Mouse (Mus musculus): ENCODE results near the gene Gm11639. TPM values are rescaled to one million over a fixed set of nuclear protein-coding genes. Genes with fewer than 3 reads are reported as not detected.

Gene Gm11639
- total and polyA plus RNA-seq, 3 experiments: not detected

DNA sequence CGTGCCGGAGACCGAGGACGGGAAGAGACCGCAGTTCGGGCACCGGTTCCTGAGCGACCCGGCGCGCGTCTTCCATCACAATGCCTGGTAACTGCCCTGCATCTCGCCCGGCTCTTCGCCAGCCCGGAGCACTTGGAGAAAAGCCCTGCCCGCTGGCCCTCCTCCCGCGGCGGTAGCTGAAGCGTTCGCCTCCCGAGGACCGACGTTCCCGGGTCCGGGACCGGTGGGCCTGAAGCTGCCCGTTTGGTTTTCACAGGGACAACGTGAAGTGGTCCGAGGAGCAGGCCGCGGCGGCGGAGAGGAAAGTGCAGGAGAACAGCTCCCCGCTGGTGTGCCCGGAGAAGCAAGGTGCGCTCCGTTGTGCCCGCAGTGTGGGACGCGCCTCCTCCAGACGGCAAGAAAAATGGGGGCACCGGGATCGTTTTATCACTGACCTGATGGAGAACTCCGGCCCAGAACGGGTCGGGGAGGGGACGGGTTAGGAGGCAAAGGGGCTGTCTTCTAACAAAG, 441.1 kb downstream of the Gm11639 start:
- H3K27me3 ChIP-seq (ENCODE audit: control insufficient read depth in 1 of 2, insufficient read depth in 2 of 2, low read length in 2 of 2): no peaks in the 10 kb centered on the region
- H3K27ac ChIP-seq (ENCODE audit: control insufficient read depth, low read depth, low read length): peak overlapping the region; percentile 13
- peak overlapping the region; percentile 80 to 87 for H3K4me3 ChIP-seq (ENCODE audit: control insufficient read depth in 1 of 2, insufficient read depth in 1 of 2, low read depth in 2 of 2, low read length in 2 of 2)
- TF ChIP-seq ETS1 (IDR thresholded peaks at IDR 0.05; ENCODE audit: low read depth, low read length): 0 out of 2 replicates have a peak, but pooled peaks have one; percentile 8
- peak in 1 of 2 experiments; percentile 87; a peak in 1 of 4 replicates for TF ChIP-seq POLR2A (IDR thresholded peaks at IDR 0.05; ENCODE audit: control insufficient read depth in 1 of 2, insufficient read depth in 1 of 2, low read depth in 1 of 2, low read length in 2 of 2, poor library complexity in 1 of 2)
- TF ChIP-seq MXI1 (IDR thresholded peaks at IDR 0.05; ENCODE audit: low read depth, low read length): peak; percentile 100; the same call in 1 of the 2 replicates
- no peak for TF ChIP-seq RCOR1 (IDR thresholded peaks at IDR 0.05; ENCODE audit: low read depth, low read length)
- 0 out of 4 replicates have a peak, but pooled peaks of 1 of the 2 experiments have one; percentile 4 for TF ChIP-seq EP300 (IDR thresholded peaks at IDR 0.05; ENCODE audit: low read depth in 1 of 2, low read length in 2 of 2)
- 0 out of 2 replicates have a peak, but pooled peaks have one; percentile 1 for TF ChIP-seq KAT2A (conservative IDR thresholded peaks at IDR 0.05; ENCODE audit: low read depth, low read length)
- TF ChIP-seq ZKSCAN1 (IDR thresholded peaks at IDR 0.05; ENCODE audit: low read depth, low read length): no peak
- TF ChIP-seq TCF12 (IDR thresholded peaks at IDR 0.05; ENCODE audit: low read depth, low read length): peak; percentile 3; the same call in 1 of the 2 replicates
- 0 out of 2 replicates have a peak, but pooled peaks have one; percentile 11 for TF ChIP-seq USF1 (IDR thresholded peaks at IDR 0.05; ENCODE audit: low read depth, low read length)
- TF ChIP-seq NELFE (IDR thresholded peaks at IDR 0.05; ENCODE audit: low read depth, low read length): no peak; the same call in 1 of the 2 replicates
- no peak for TF ChIP-seq UBTF (IDR thresholded peaks at IDR 0.05; ENCODE audit: borderline replicate concordance, insufficient read depth, low read depth, low read length)
- H3K36me3 ChIP-seq (ENCODE audit: control insufficient read depth in 1 of 2, insufficient read depth in 2 of 2, low read length in 2 of 2): peaks cover 12 to 15% of the 10 kb centered on the region in 2 experiments
- H3K4me1 ChIP-seq (ENCODE audit: control insufficient read depth in 1 of 2, insufficient read depth in 2 of 2, low read length in 2 of 2): peaks cover 0 to 12% of the 10 kb centered on the region in 2 experiments; a peak in 3 of 4 replicates
- no peak for DNase-seq (ENCODE audit: low read depth, low spot score)
- peaks cover 30% of the 10 kb centered on the region for H3K79me2 ChIP-seq (ENCODE audit: control insufficient read depth, insufficient read depth, low read length, poor library complexity)
- peak overlapping the region; percentile 81 for H3K9ac ChIP-seq (ENCODE audit: control insufficient read depth, low read depth, low read length, poor library complexity, severe bottlenecking)
- H3K9me3 ChIP-seq (replicated peaks; ENCODE audit: insufficient read depth, low read length): no peaks in the 10 kb centered on the region

GRCm38 (mm10) chr11:105135692-105136091, 450.2 kb downstream of the Gm11639 start:
- Histone ChIP-seq H3K4me3 (ENCODE audit: control insufficient read depth in 1 of 2, insufficient read depth in 1 of 2, low read depth in 2 of 2, low read length in 2 of 2) (no peak overlapping the region), H3K79me2 (ENCODE audit: control insufficient read depth, insufficient read depth, low read length, poor library complexity) (no peaks in the 10 kb centered on the region), H3K4me1 (ENCODE audit: control insufficient read depth in 1 of 2, insufficient read depth in 2 of 2, low read length in 2 of 2) (no peaks in the 10 kb centered on the region), H3K27me3 (ENCODE audit: control insufficient read depth in 1 of 2, insufficient read depth in 2 of 2, low read length in 2 of 2) (no peaks in the 10 kb centered on the region), H3K36me3 (ENCODE audit: control insufficient read depth in 1 of 2, insufficient read depth in 2 of 2, low read length in 2 of 2) (peaks cover 0 to 24% of the 10 kb centered on the region in 2 experiments; a peak in 2 of 4 replicates), H3K9ac (ENCODE audit: control insufficient read depth, low read depth, low read length, poor library complexity, severe bottlenecking) (no peak overlapping the region), H3K27ac (ENCODE audit: control insufficient read depth, low read depth, low read length) (no peak overlapping the region), H3K9me3 (replicated peaks; ENCODE audit: insufficient read depth, low read length) (no peaks in the 10 kb centered on the region)
- DNase-seq (ENCODE audit: low read depth, low spot score): no peak
- TF ChIP-seq CTCF (IDR thresholded peaks at IDR 0.05 in 2 of 3, conservative IDR thresholded peaks at IDR 0.05 in 1 of 3; ENCODE audit: control insufficient read depth in 1 of 3, insufficient read depth in 1 of 3, low read depth in 2 of 3, low read length in 3 of 3, poor library complexity in 1 of 3, severe bottlenecking in 1 of 3) (no peak), USF1 (IDR thresholded peaks at IDR 0.05; ENCODE audit: low read depth, low read length) (no peak), JUND (IDR thresholded peaks at IDR 0.05; ENCODE audit: low read depth, low read length) (no peak), MEF2A (IDR thresholded peaks at IDR 0.05; ENCODE audit: extremely low read depth, insufficient replicate concordance, low read depth, low read length, poor library complexity, severe bottlenecking) (no peak), TAL1 (IDR thresholded peaks at IDR 0.05; ENCODE audit: low read length) (no peak), SMC3 (IDR thresholded peaks at IDR 0.05; ENCODE audit: low read depth, low read length) (no peak), UBTF (IDR thresholded peaks at IDR 0.05; ENCODE audit: borderline replicate concordance, insufficient read depth, low read depth, low read length) (no peak), GABPA (IDR thresholded peaks at IDR 0.05; ENCODE audit: low read depth, low read length) (no peak), MYC (IDR thresholded peaks at IDR 0.05; ENCODE audit: low read depth, low read length) (no peak), ZNF384 (IDR thresholded peaks at IDR 0.05; ENCODE audit: low read depth, low read length) (no peak), HCFC1 (IDR thresholded peaks at IDR 0.05; ENCODE audit: low read depth, low read length) (no peak), RCOR1 (IDR thresholded peaks at IDR 0.05; ENCODE audit: low read depth, low read length) (no peak), MAFK (IDR thresholded peaks at IDR 0.05; ENCODE audit: borderline replicate concordance, low read depth, low read length) (no peak), USF2 (IDR thresholded peaks at IDR 0.05; ENCODE audit: borderline replicate concordance in 1 of 2, insufficient read depth in 1 of 2, low read depth in 1 of 2, low read length in 2 of 2) (no peak), E2F4 (IDR thresholded peaks at IDR 0.05; ENCODE audit: borderline replicate concordance, low read depth, low read length) (no peak), ZC3H11A (IDR thresholded peaks at IDR 0.05; ENCODE audit: low read depth, low read length) (no peak), CHD2 (IDR thresholded peaks at IDR 0.05; ENCODE audit: low read length) (no peak), RAD21 (IDR thresholded peaks at IDR 0.05; ENCODE audit: low read depth, low read length) (no peak), POLR2A (IDR thresholded peaks at IDR 0.05; ENCODE audit: control insufficient read depth in 1 of 2, insufficient read depth in 1 of 2, low read depth in 1 of 2, low read length in 2 of 2, poor library complexity in 1 of 2) (no peak)

All from MEL (cell line).